Mouse (Mus musculus) limb, embryonic 15.5 days (tissue): ENCODE measurements at regions not wholly inside any gene's neighbourhood (a gene's known extent, or its start where the extent isn't known, plus 50 kb on each side); places are given as distances from the start of the nearest gene placed in this dataset.

Experiments used
- ATAC-seq: fragments of 200-750 bp; cut with Nextera tagmentation; 2 replicates; pipeline ENCODE4 v1.8.0; 2017; ENCODE audit warnings: low read depth, moderate TSS enrichment; ENCODE audit not compliant: insufficient number of reproducible peaks, low FRiP score, low TSS enrichment
- H3K27ac ChIP-seq: fragments of 300-500 bp; sonication (generic); 2 replicates; pipeline ENCODE4 v1.5.1; 2015; ENCODE audit warnings: moderate library complexity, mild to moderate bottlenecking, inconsistent platforms
- H3K27me3 ChIP-seq: fragments of 300-500 bp; sonication (generic); 2 replicates; pipeline ENCODE4 v1.6.1; 2015; ENCODE audit warnings: inconsistent platforms
- H3K36me3 ChIP-seq: fragments of 300-500 bp; sonication (generic); 2 replicates; pipeline ENCODE4 v1.6.1; 2015; ENCODE audit warnings: inconsistent platforms
- H3K4me1 ChIP-seq: fragments of 300-500 bp; sonication (generic); 2 replicates; pipeline ENCODE4 v1.6.1; 2015; ENCODE audit warnings: inconsistent platforms
- H3K4me2 ChIP-seq: fragments of 300-500 bp; sonication (generic); 2 replicates; pipeline ENCODE4 v1.6.1; 2015; ENCODE audit warnings: mild to moderate bottlenecking, inconsistent platforms
- H3K4me3 ChIP-seq: fragments of 300-500 bp; sonication (generic); 2 replicates; pipeline ENCODE4 v1.5.1; 2015; ENCODE audit warnings: mild to moderate bottlenecking, inconsistent platforms
- H3K9ac ChIP-seq: fragments of 300-500 bp; sonication (generic); 2 replicates; pipeline ENCODE4 v1.6.1; 2015; ENCODE audit warnings: inconsistent platforms
- H3K9me3 ChIP-seq: fragments of 300-500 bp; sonication (generic); 2 replicates; pipeline ENCODE4 v1.6.1; 2016; ENCODE audit warnings: inconsistent platforms
- WGBS: fragments of 180-500 bp; shearing (Covaris S2); methylation state at CpG from one replicate; pipeline ENCODE4 v1.1.7; 2015; 5-methylcytosine and 5-hydroxymethylcytosine counted together

DNA sequence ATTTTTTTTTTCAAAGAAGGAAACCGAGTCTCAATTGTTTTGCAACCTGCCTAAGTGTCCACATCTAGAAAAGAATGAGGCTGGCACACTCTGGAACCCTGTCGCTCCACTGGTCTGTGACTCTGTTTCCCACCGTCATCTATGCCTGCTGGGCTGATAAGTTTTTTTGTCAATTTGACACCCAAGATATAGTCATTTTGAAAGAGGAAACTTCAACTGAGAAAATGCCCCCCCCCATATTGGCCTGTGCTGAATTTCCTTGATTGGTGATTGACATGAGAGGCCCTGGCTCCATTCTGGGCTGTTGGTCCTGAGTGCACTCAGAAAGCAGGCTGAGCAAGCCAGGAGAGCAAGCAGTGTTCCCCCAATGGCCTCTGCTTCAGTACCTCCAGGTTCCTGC, 71.6 kb upstream of the Vps8 start:
- H3K4me2 ChIP-seq: no peak overlapping the region
- no peak overlapping the region for H3K4me3 ChIP-seq
- no peak overlapping the region for H3K9ac ChIP-seq
- no peaks in the 10 kb centered on the region for H3K36me3 ChIP-seq
- H3K27me3 ChIP-seq: no peaks in the 10 kb centered on the region
- peaks cover 8% of the 10 kb centered on the region; the same call in 1 of the 2 replicates for H3K4me1 ChIP-seq
- no peak for ATAC-seq
- 90% methylated on average over 3 of the region's 3 CpGs for WGBS
- no peak overlapping the region for H3K27ac ChIP-seq
- H3K9me3 ChIP-seq: no peaks in the 10 kb centered on the region

DNA sequence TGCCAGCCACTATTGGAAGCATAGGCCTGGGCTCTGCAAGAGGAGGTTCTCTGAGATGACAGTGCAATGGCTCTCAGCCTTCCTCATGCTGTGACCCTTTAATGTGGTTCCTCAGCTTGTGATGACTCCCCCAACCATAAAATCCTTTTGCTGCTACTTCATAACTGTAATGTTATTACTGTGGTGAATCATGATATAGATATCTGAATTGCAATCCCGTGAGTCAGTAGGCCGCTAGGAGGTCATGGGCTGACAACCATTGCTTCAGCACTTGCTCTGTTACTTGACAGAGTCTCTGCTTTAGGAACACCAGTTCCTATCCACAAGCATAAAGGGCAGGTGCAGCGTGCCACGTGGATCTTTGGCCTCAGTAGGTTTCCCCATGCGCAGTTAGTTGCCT, 69.8 kb upstream of the Vps8 start:
- Histone ChIP-seq H3K27ac (no peak overlapping the region; the same call in 1 of the 2 replicates), H3K9me3 (no peaks in the 10 kb centered on the region), H3K27me3 (no peaks in the 10 kb centered on the region), H3K4me1 (peaks cover 8% of the 10 kb centered on the region; the same call in 1 of the 2 replicates), H3K9ac (no peak overlapping the region), H3K36me3 (no peaks in the 10 kb centered on the region), H3K4me3 (no peak overlapping the region), H3K4me2 (0 out of 2 replicates have a peak overlapping the region, but pooled peaks have one; percentile 10)
- ATAC-seq: no peak
- WGBS: 40% methylated on average over 5 of the region's 5 CpGs

DNA sequence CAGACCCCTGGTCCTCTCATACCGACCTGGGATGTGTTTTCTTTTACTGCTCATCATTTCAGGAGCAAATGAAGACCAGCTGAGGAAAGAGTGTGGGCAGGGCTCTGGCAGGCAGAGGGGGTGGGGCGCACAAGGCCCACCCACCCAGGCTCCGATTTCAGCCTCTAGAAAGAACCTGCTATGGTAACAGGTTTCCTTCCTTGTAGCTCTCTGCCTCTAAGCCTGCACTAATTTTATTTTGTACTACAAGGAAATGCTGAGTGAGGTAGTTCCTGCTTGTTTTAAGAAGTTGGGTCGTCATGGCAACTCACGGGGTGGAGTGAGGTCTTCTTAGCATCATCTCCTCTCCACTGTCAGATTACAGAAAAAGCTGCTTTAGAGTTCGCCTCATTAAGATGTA, 69.4 kb upstream of the Vps8 start:
- Histone ChIP-seq H3K27me3 (no peaks in the 10 kb centered on the region), H3K4me2 (0 out of 2 replicates have a peak overlapping the region, but pooled peaks have one; percentile 10), H3K4me1 (peaks cover 8% of the 10 kb centered on the region; the same call in 1 of the 2 replicates), H3K9ac (no peak overlapping the region), H3K9me3 (no peaks in the 10 kb centered on the region), H3K4me3 (no peak overlapping the region), H3K36me3 (no peaks in the 10 kb centered on the region), H3K27ac (no peak overlapping the region; the same call in 1 of the 2 replicates)
- ATAC-seq: 0 out of 2 replicates have a peak, but pooled peaks have one; percentile 58
- 12% methylated on average over 6 of the region's 6 CpGs for WGBS

DNA sequence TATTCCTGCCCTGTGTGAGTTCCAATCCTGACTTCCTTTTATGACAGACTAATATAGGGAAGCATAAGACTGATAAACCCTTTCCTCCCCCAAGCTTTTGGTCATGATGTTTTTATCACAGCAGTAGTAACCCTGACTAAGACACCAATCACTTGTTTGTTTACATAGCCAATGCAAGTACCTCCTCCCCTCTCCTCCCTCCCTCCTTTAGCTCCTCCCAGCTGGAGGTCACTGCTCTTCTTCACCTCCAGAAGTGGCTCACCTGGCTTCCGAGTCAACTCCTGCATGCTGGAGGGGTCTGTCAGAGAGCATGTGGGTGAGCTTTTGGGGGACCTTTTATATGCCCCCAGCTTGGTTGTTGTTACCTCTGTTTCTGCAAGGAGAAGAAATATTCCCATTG, 67.3 kb upstream of the Vps8 start:
- Histone ChIP-seq H3K4me1 (peaks cover 8% of the 10 kb centered on the region; the same call in 1 of the 2 replicates), H3K27ac (no peak overlapping the region), H3K27me3 (no peaks in the 10 kb centered on the region), H3K9ac (no peak overlapping the region), H3K4me2 (no peak overlapping the region), H3K36me3 (no peaks in the 10 kb centered on the region), H3K4me3 (no peak overlapping the region), H3K9me3 (no peaks in the 10 kb centered on the region)
- no peak for ATAC-seq
- WGBS: 88% methylated on average over 1 of the region's 1 CpGs

DNA sequence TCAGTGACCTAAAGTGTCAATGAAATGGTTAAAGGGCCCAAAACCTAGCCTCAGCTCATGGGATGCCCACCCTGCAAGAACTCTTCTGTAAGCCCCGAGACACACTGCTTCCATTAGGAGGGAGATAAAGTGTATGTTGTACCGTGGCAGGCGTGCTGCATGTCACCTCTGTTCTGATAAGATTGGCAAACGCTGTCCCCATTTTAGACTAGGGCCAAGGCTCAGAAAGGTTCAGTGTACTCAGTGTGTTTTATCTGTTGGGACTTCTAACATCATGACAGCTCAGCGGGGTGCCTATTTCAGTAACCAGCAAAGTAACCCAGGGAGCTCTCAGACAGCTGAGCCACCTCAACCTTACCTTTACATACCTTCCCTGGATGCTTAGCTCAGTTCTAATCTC, 65.5 kb upstream of the Vps8 start:
- Histone ChIP-seq H3K27ac (no peak overlapping the region), H3K36me3 (no peaks in the 10 kb centered on the region), H3K4me1 (peaks cover 8% of the 10 kb centered on the region; the same call in 1 of the 2 replicates), H3K4me3 (no peak overlapping the region), H3K9me3 (no peaks in the 10 kb centered on the region), H3K27me3 (no peaks in the 10 kb centered on the region), H3K4me2 (no peak overlapping the region), H3K9ac (no peak overlapping the region)
- ATAC-seq: no peak
- WGBS: 69% methylated on average over 5 of the region's 5 CpGs

DNA sequence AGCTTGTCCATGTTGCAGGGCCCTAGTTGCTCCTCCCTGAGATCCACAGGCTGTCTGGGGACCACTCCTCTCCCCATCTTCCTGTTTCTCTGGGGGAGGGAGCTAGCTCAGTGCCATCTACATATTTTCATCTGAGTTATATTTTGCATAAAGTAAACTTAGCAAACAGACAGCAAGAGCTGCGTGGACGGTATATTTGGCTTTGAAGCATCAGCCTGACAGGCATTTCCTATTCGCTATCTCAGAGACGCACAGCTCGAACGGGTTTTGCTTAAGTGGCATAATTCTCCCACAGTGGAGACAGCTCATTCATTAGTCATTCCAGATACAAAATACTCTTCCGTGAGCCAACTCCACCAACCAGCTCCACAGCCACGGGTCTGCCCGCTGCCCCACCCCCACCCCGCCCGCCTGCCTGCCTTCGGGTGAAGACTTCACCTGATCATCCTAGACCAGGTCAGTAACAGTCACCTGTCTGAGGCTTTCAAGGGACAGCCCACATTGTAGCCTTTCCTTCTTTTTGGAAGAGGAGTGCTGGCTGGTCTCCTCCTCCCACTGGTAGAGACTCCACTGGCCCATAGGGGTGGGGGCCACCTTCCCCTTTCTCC, 64.5 kb upstream of the Vps8 start:
- Histone ChIP-seq H3K9me3 (no peaks in the 10 kb centered on the region), H3K27ac (no peak overlapping the region), H3K27me3 (no peaks in the 10 kb centered on the region), H3K4me1 (peaks cover 11% of the 10 kb centered on the region), H3K36me3 (no peaks in the 10 kb centered on the region), H3K4me2 (no peak overlapping the region), H3K4me3 (no peak overlapping the region), H3K9ac (no peak overlapping the region)
- 59% methylated on average over 12 of the region's 12 CpGs for WGBS
- no peak for ATAC-seq

DNA sequence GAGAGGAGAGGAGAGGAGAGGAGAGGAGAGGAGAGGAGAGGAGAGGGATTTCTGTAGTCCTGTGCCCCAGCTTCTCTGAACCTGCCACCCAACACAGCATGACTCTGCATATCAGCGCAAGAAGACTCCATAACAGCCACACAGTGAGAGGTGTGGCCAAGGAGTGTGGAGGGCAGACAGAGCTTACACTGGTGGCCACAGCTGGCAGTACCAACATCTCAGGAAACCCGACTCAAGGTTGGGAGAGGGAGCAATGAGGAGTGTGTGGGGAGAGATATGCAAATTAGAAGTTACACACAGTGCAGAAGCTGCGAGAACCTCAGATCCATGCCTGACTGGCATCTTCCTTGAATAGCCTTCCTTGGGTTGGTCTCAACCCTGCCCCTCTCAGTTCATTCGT, 63.5 kb upstream of the Vps8 start:
- H3K4me1 ChIP-seq: peaks cover 7% of the 10 kb centered on the region
- H3K27me3 ChIP-seq: no peaks in the 10 kb centered on the region
- 54% methylated on average over 4 of the region's 4 CpGs for WGBS
- no peaks in the 10 kb centered on the region for H3K36me3 ChIP-seq
- no peak overlapping the region for H3K4me3 ChIP-seq
- no peak overlapping the region for H3K4me2 ChIP-seq
- H3K9ac ChIP-seq: no peak overlapping the region
- ATAC-seq: no peak
- no peak overlapping the region for H3K27ac ChIP-seq
- no peaks in the 10 kb centered on the region for H3K9me3 ChIP-seq

DNA sequence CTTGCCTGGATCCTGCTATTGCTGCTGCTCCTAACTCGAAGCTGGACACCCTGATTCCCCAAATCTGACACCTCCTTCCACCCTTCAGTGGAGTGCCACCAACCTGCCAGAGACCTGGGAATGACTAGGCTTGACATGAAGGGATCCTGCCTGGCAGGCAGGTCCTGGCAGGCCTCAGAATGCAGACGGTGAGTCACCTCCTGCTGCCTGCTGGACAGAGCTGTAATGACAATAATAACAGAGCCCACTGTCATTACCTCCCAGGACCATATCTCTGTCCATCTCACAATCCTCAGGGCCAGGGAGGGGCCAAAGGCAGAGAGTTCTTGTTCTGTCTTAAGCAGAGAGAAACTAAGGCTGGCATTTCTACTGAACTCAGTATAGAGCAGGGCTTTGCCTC, 61.5 kb upstream of the Vps8 start:
- 36% methylated on average over 2 of the region's 2 CpGs for WGBS
- H3K4me2 ChIP-seq: no peak overlapping the region
- H3K27me3 ChIP-seq: no peaks in the 10 kb centered on the region
- no peak overlapping the region for H3K27ac ChIP-seq
- no peak overlapping the region for H3K9ac ChIP-seq
- no peaks in the 10 kb centered on the region for H3K9me3 ChIP-seq
- H3K4me1 ChIP-seq: peaks cover 7% of the 10 kb centered on the region
- no peaks in the 10 kb centered on the region for H3K36me3 ChIP-seq
- no peak overlapping the region for H3K4me3 ChIP-seq
- ATAC-seq: no peak

DNA sequence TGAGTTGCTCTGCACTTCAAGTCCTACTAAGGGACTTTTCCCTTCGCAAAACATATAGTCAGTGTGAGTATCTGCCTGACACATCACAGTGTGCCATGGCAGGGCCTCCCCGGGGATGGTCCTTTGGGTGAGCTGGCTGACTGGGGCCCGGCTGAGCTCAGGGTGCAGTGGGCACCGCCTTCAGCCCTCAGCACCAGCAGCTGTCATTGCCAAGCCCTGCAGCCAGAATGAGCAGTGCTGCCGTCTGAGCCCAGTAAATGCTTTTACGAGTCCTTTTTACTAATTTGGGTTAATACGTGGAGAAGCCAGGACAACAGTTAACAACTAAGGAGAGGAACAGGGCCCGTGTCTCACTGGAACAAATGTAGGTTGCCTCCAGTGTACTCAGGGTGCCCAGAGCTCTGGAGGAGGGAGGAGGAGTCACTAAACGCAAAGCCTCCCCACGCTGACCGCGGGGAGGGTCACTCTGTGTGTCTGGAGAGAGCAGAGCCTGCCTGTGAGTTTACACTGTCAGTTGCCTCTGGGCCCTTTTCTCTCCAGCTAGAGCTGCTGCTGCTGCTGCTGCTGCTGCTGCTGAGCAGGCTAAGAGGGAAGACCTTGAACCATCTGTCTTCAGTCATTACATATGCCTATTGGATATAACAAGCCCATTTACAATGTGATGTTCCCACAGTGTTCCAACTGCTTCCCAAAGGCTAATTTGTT, 60.1 kb upstream of the Vps8 start:
- no peaks in the 10 kb centered on the region for H3K27me3 ChIP-seq
- no peaks in the 10 kb centered on the region for H3K9me3 ChIP-seq
- H3K9ac ChIP-seq: no peak overlapping the region
- peaks cover 13% of the 10 kb centered on the region for H3K4me1 ChIP-seq
- no peaks in the 10 kb centered on the region for H3K36me3 ChIP-seq
- no peak overlapping the region for H3K4me2 ChIP-seq
- H3K4me3 ChIP-seq: no peak overlapping the region
- no peak overlapping the region for H3K27ac ChIP-seq
- ATAC-seq: 0 out of 2 replicates have a peak, but pooled peaks have one; percentile 30
- 28% methylated on average over 12 of the region's 12 CpGs for WGBS

DNA sequence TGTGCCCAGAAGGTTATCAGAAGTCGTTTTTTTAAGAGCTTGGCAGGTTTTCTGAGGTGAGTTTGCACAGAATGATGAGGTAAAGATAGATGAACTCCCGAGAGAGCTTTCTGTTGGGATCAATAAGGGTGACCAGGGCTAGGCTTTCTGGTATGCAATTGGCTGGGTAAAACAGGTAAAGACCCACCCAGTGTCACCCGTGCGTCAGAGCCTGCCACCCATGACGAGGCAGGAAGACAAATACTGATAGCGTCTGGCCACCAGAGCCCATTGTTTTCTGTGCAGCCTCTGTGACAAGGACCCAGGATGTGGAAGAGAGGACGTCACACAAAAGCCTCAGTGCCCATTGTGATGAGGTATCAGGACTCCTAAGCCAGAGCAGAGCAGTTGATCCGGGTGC, 58.0 kb upstream of the Vps8 start:
- Histone ChIP-seq H3K4me3 (no peak overlapping the region), H3K9ac (no peak overlapping the region), H3K27ac (no peak overlapping the region), H3K36me3 (no peaks in the 10 kb centered on the region), H3K4me2 (no peak overlapping the region), H3K27me3 (no peaks in the 10 kb centered on the region), H3K4me1 (peaks cover 18% of the 10 kb centered on the region), H3K9me3 (no peaks in the 10 kb centered on the region)
- ATAC-seq: no peak
- 75% methylated on average over 8 of the region's 8 CpGs for WGBS

DNA sequence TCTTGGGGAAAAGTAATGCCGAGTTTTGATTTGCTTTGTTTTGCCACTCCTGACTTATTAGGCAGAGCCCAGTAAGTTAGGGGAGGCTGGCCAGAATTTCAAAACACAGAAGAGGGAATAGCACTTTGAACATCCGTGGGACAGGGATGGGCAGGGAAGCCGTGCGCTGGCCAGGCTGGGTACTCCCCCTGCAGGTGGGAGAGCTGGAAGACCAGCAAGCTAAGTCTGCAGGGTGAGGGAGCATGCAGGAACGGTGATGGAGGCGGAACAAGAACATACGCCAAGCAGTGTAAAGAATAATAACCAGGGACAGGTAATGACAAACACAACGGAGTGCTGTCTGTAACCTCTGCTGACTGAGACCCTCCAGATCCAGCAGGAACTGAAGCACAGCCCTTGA, 55.5 kb upstream of the Vps8 start:
- ATAC-seq: no peak
- Histone ChIP-seq H3K27ac (no peak overlapping the region), H3K36me3 (no peaks in the 10 kb centered on the region)

DNA sequence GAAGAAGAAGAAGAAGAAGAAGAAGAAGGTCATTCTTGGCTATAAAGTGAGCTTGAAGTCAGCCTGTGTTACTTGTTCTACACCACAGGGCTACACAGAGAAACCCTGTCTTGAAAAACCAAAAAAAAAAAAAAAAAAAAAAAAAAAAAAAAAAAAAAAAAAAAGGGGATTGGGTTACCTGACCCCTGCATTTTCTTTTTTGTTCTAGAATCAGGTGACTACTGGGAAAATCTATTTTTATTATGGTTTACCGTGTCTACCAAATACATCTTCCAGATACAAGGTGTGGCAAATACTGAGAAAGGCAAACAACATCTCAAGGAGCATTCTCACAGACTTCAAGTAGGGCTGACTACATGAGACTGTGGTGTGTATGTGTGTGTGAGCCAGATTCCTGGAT, 54.1 kb upstream of the Vps8 start:
- no peak for ATAC-seq
- 70% methylated on average over 1 of the region's 1 CpGs for WGBS
- Histone ChIP-seq H3K4me3 (no peak overlapping the region), H3K27ac (no peak overlapping the region), H3K9ac (no peak overlapping the region), H3K4me2 (no peak overlapping the region), H3K4me1 (peaks cover 16% of the 10 kb centered on the region), H3K9me3 (no peaks in the 10 kb centered on the region), H3K36me3 (no peaks in the 10 kb centered on the region), H3K27me3 (no peaks in the 10 kb centered on the region)

More for the DNA sequence above, 55.5 kb upstream of the Vps8 start:
- Histone ChIP-seq H3K4me3 (no peak overlapping the region), H3K4me2 (no peak overlapping the region), H3K9ac (no peak overlapping the region), H3K9me3 (no peaks in the 10 kb centered on the region), H3K27me3 (no peaks in the 10 kb centered on the region), H3K4me1 (peaks cover 18% of the 10 kb centered on the region)
- 28% methylated on average over 8 of the region's 8 CpGs for WGBS
